Mouse (Mus musculus) neural tube, embryonic 12.5 days (tissue): ENCODE results near the gene Olfr916. TPM values are rescaled to one million over a fixed set of nuclear protein-coding genes. Genes with fewer than 3 reads are reported as not detected.

ENCODE experiments used
- ATAC-seq: fragments of 200-750 bp; cut with Nextera tagmentation; 2 replicates; pipeline ENCODE4 v1.8.0; 2017; ENCODE audit warnings: low read depth, mild to moderate bottlenecking, moderate TSS enrichment, moderate library complexity; ENCODE audit not compliant: low FRiP score
- H3K27ac ChIP-seq: fragments of 300-500 bp; sonication (generic); 2 replicates; pipeline ENCODE4 v1.5.1; 2016
- H3K27me3 ChIP-seq: fragments of 300-500 bp; sonication (generic); replicated peaks from 2 replicates; pipeline ENCODE4 v1.6.1; 2016; ENCODE audit warnings: mild to moderate bottlenecking
- H3K36me3 ChIP-seq: fragments of 300-500 bp; sonication (generic); 2 replicates; pipeline ENCODE4 v1.6.1; 2016; ENCODE audit warnings: mild to moderate bottlenecking
- H3K4me1 ChIP-seq: fragments of 300-500 bp; sonication (generic); 2 replicates; pipeline ENCODE4 v1.6.1; 2016
- H3K4me2 ChIP-seq: fragments of 300-500 bp; sonication (generic); replicated peaks from 2 replicates; pipeline ENCODE4 v1.6.1; 2016; ENCODE audit warnings: mild to moderate bottlenecking
- H3K4me3 ChIP-seq: fragments of 300-500 bp; sonication (generic); 2 replicates; pipeline ENCODE4 v1.5.1; 2016
- H3K9ac ChIP-seq: fragments of 300-500 bp; sonication (generic); 2 replicates; pipeline ENCODE4 v1.6.1; 2016; ENCODE audit warnings: mild to moderate bottlenecking
- H3K9me3 ChIP-seq: fragments of 300-500 bp; sonication (generic); 2 replicates; pipeline ENCODE4 v1.6.1; 2016; ENCODE audit warnings: mild to moderate bottlenecking
- WGBS: fragments of 180-500 bp; shearing (Covaris S2); methylation state at CpG from one replicate; pipeline ENCODE4 v1.1.7; 2016; 5-methylcytosine and 5-hydroxymethylcytosine counted together
- polyA plus RNA-seq: library from polyadenylated mRNA; unstranded; fragments of >200 nt; fragmentation: Nextera tagmentation; extraction: Ambion mirVana; gene quantifications from 2 replicates; pipeline ENCODE4 v1.2.1, GENCODE M21; 2016

Olfr916 gene
- polyA plus RNA-seq: not detected in 2 replicates

DNA sequence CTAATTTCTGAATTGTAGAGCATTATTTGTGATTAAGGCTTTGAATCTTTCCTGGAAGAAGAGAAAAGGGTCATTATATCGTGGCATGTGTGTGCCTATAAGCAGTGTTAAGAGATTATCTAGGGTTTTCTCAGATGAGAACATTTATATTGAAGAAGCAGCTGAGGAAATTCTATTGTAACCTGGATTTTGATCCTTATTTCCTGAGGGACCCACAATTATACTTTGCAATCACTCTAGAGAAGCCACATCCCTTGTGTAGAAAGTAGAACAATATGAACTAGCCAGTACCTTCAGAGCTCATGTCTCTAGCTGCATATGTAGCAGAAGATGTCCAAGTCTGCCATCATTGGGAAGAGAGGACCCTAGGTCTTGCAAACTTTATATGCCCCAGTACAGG is at the start of gene Olfr916:
Olfr916 (minus strand) TSS at position 101 of the 400 bp plus-strand sequence.
- Histone ChIP-seq H3K36me3 (no peaks in the 10 kb centered on the region), H3K4me1 (no peaks in the 10 kb centered on the region), H3K4me3 (no peak within 1 kb of the TSS), H3K9me3 (no peaks in the 10 kb centered on the region), H3K9ac (no peak within 1 kb of the TSS), H3K4me2 (no peak within 1 kb of the TSS), H3K27me3 (no peaks in the 10 kb centered on the region), H3K27ac (no peak within 1 kb of the TSS)
- 75% methylated on average over 1 of the region's 1 CpGs for WGBS
- no peak for ATAC-seq

DNA sequence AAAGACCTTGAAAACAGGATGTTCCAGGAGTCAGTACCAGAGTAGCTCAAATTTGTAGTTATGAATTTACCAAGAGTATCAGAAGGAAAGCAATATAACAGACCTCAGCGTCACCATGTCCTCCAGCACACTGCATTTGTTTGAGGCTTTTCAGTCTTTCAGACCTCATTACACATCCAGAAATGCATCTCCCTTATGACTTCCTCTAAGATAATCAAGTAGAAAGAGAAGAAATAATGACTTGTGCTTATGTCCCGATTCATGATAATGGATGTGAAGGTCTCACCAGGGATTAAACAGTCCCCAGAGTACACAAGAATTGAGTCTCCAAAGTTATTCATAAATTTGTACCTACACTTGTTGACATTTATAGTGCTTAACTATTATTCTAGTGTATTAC is 14.8 kb upstream of the Olfr916 start, which contains the start of gene Olfr918:
Olfr918 (minus strand) TSS at position 101 of the 400 bp plus-strand sequence.
- no peak for ATAC-seq
- no peaks in the 10 kb centered on the region for H3K27me3 ChIP-seq

DNA sequence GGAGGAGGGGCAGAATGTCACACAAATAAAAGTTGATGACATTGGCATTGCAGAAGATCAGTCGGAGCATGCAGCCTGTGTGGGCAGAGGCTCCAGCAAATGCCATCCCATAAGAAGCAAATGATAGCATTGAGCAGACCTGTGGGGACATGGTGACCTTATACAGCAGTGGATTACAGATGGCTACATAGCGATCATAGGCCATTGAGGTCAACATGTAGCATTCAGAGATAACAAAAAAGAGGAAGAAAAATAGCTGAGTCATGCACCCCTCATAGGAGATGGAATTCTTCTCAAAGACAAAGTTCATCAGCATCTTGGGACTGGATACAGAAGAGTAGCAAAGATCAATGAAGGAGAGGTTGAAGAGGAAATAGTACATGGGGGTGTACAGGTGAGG is 13.2 kb upstream of the Olfr916 start:
- no peak for ATAC-seq
- H3K4me2 ChIP-seq: no peak overlapping the region
- H3K36me3 ChIP-seq: no peaks in the 10 kb centered on the region
- no peaks in the 10 kb centered on the region for H3K4me1 ChIP-seq
- no peaks in the 10 kb centered on the region for H3K9me3 ChIP-seq
- H3K9ac ChIP-seq: no peak overlapping the region
- H3K27me3 ChIP-seq: no peaks in the 10 kb centered on the region
- WGBS: 91% methylated on average over 2 of the region's 2 CpGs
- H3K4me3 ChIP-seq: no peak overlapping the region
- no peak overlapping the region for H3K27ac ChIP-seq

More for the DNA sequence above, 14.8 kb upstream of the Olfr916 start, which contains the start of gene Olfr918:
- no peak within 1 kb of the TSS for H3K4me3 ChIP-seq
- no peaks in the 10 kb centered on the region for H3K36me3 ChIP-seq
- no peak within 1 kb of the TSS for H3K9ac ChIP-seq
- WGBS: 88% methylated on average over 2 of the region's 2 CpGs
- no peak within 1 kb of the TSS for H3K4me2 ChIP-seq
- no peak within 1 kb of the TSS for H3K27ac ChIP-seq
- H3K9me3 ChIP-seq: no peaks in the 10 kb centered on the region
- H3K4me1 ChIP-seq: no peaks in the 10 kb centered on the region

DNA sequence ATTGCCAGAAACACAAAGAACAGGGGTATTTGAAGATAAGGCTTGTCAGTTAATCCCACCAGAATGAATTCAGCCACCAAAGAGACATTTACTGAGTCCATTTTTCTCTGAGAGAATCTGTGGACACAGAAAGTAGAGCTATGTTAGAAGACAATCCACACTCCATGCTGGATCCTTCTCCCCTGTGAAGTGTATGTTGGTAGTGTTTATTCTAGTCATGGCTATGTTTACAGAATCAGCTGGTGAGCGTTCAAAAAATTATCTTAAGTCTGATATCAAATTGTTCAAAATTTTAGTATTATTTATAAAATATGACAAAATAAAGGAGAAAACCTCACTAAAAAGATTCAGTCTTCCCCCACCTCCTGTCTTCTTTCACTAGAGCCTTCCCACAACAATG is 6.1 kb upstream of the Olfr916 start, which contains the start of gene Olfr917:
Olfr917 (minus strand) TSS at position 101 of the 400 bp plus-strand sequence.
- no peak for ATAC-seq
- H3K36me3 ChIP-seq: no peaks in the 10 kb centered on the region
- no peaks in the 10 kb centered on the region for H3K27me3 ChIP-seq

DNA sequence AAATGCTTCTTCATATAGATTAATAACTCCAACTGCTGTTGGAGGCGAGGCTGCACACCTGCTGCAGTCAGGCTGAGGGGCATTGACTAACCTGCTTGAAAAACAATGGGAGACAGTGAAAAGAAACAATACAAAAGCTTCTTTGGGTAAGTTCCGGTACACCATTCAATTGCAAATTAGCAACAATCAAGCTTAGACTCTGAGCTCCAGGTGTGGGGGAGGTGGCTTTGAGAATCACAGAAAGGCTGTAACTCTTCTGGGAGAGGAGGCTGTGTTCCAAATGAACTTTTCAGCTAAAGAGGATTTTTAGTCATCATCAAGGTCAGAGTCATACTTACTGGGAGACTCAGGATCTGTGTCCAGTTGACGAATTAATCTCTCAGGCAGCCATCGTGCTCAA is 27.3 kb downstream of the Olfr916 start:
- 74% methylated on average over 4 of the region's 4 CpGs for WGBS
- Histone ChIP-seq H3K4me3 (no peak overlapping the region), H3K36me3 (no peaks in the 10 kb centered on the region), H3K27ac (no peak overlapping the region), H3K9ac (no peak overlapping the region), H3K27me3 (no peaks in the 10 kb centered on the region), H3K4me2 (no peak overlapping the region), H3K9me3 (peaks cover 3% of the 10 kb centered on the region; the same call in 1 of the 2 replicates), H3K4me1 (no peaks in the 10 kb centered on the region)
- no peak for ATAC-seq

More for the DNA sequence above, 6.1 kb upstream of the Olfr916 start, which contains the start of gene Olfr917:
- no peaks in the 10 kb centered on the region for H3K9me3 ChIP-seq
- H3K9ac ChIP-seq: no peak within 1 kb of the TSS
- H3K27ac ChIP-seq: no peak within 1 kb of the TSS
- no peaks in the 10 kb centered on the region for H3K4me1 ChIP-seq
- H3K4me2 ChIP-seq: no peak within 1 kb of the TSS
- WGBS: 79% methylated on average over 1 of the region's 1 CpGs
- no peak within 1 kb of the TSS for H3K4me3 ChIP-seq

Other genes with a start within 250 kb of the Olfr916 start
- gene Olfr901, start 230.4 kb downstream of the Olfr916 start, polyA plus RNA-seq: not detected in 2 replicates
- gene Olfr902, start 212.2 kb downstream of the Olfr916 start, polyA plus RNA-seq: not detected in 2 replicates
- not detected in 2 replicates for gene Olfr904, start 196.7 kb downstream of the Olfr916 start, polyA plus RNA-seq
- gene Olfr905, start 188.8 kb downstream of the Olfr916 start, polyA plus RNA-seq: not detected in 2 replicates
- not detected in 2 replicates for gene Olfr906, start 172.8 kb downstream of the Olfr916 start, polyA plus RNA-seq
- gene Olfr907, start 164.1 kb downstream of the Olfr916 start, polyA plus RNA-seq: not detected in 2 replicates
- not detected in 2 replicates for gene Olfr911-ps1, start 138.3 kb downstream of the Olfr916 start, polyA plus RNA-seq
- not detected in 2 replicates for gene Olfr910, start 122.0 kb downstream of the Olfr916 start, polyA plus RNA-seq
- not detected in 2 replicates for gene Olfr912, start 79.7 kb downstream of the Olfr916 start, polyA plus RNA-seq
- not detected in 2 replicates for gene Olfr913, start 67.1 kb downstream of the Olfr916 start, polyA plus RNA-seq
- gene Olfr914, start 54.8 kb downstream of the Olfr916 start, polyA plus RNA-seq: not detected in 2 replicates
- not detected in 2 replicates for gene Olfr917, start 6.0 kb upstream of the Olfr916 start, polyA plus RNA-seq
- not detected in 2 replicates for gene Olfr918, start 14.7 kb upstream of the Olfr916 start, polyA plus RNA-seq
- gene Olfr919, start 43.8 kb upstream of the Olfr916 start, polyA plus RNA-seq: not detected in 2 replicates
- gene Vwa5a, start 58.4 kb upstream of the Olfr916 start, polyA plus RNA-seq: 8.5 and 9.7 TPM in 2 replicates
- gene Olfr920, start 92.4 kb upstream of the Olfr916 start, polyA plus RNA-seq: not detected in 2 replicates
- gene Olfr921, start 113.2 kb upstream of the Olfr916 start, polyA plus RNA-seq: not detected in 2 replicates
- not detected in 2 replicates for gene Olfr922, start 154.7 kb upstream of the Olfr916 start, polyA plus RNA-seq
- gene Olfr923, start 166.7 kb upstream of the Olfr916 start, polyA plus RNA-seq: not detected in 2 replicates
- gene Olfr924, start 184.6 kb upstream of the Olfr916 start, polyA plus RNA-seq: not detected in 2 replicates
- gene Olfr26, start 195.2 kb upstream of the Olfr916 start, polyA plus RNA-seq: not detected in 2 replicates
- gene Olfr926, start 217.3 kb upstream of the Olfr916 start, polyA plus RNA-seq: not detected in 2 replicates